Mouse (Mus musculus) spleen, adult 18-20 months (tissue): Measurements from ENCODE around the gene Pcolce.

Experiments used
- DNase-seq, 2 experiments: peaks; one replicate each; pipeline ENCODE4 v3.0.0; 2022; ENCODE audit warnings: mixed read lengths in 2 of 2

Pcolce gene

GRCm38 (mm10) chr5:137590507-137590906, 23.1 kb downstream of the Pcolce start:
- no peak for DNase-seq

- peak; percentile 47 to 78 for DNase-seq
Observed at GRCm38 (mm10) chr5:137584976-137585375, 28.6 kb downstream of the Pcolce start.

- DNase-seq: no peak
Observed at GRCm38 (mm10) chr5:137583670-137584169, 29.9 kb downstream of the Pcolce start.

- no peak for DNase-seq
Observed at GRCm38 (mm10) chr5:137582702-137583101, 30.9 kb downstream of the Pcolce start.

GRCm38 (mm10) chr5:137580246-137580645, 33.3 kb downstream of the Pcolce start:
- DNase-seq: no peak

- DNase-seq: no peak
Observed at GRCm38 (mm10) chr5:137574470-137574901, 39.1 kb downstream of the Pcolce start.

GRCm38 (mm10) chr5:137570691-137571586, 42.6 kb downstream of the Pcolce start:
- no peak for DNase-seq

- no peak for DNase-seq
Observed at GRCm38 (mm10) chr5:137570181-137570580, 43.4 kb downstream of the Pcolce start.

GRCm38 (mm10) chr5:137569665-137570064, 43.9 kb downstream of the Pcolce start, which contains the start of gene Tfr2:
Gene Tfr2, plus strand, starts transcription at chr5:137569840.
- peak; percentile 56 to 69 for DNase-seq

- DNase-seq: no peak
Observed at GRCm38 (mm10) chr5:137569031-137569430, 44.6 kb downstream of the Pcolce start.

- no peak for DNase-seq
Observed at GRCm38 (mm10) chr5:137568223-137568798, 45.3 kb downstream of the Pcolce start.

- no peak for DNase-seq
Observed at GRCm38 (mm10) chr5:137566416-137566815, 47.2 kb downstream of the Pcolce start.

- no peak for DNase-seq
Observed at GRCm38 (mm10) chr5:137565744-137566143, 47.8 kb downstream of the Pcolce start.

GRCm38 (mm10) chr5:137562965-137563364, 50.6 kb downstream of the Pcolce start:
- no peak for DNase-seq

GRCm38 (mm10) chr5:137561556-137561955, 52.0 kb downstream of the Pcolce start:
- DNase-seq: no peak
